Mouse (Mus musculus): ENCODE measurements around the gene Olfr1324. TPM values are rescaled to one million over a fixed set of nuclear protein-coding genes. Genes with fewer than 3 reads are reported as not detected.

The Olfr1324 gene
- not detected in 2 replicates for polyA plus RNA-seq (2012; rRNA removed; ENCODE audit: low replicate concordance)

DNA sequence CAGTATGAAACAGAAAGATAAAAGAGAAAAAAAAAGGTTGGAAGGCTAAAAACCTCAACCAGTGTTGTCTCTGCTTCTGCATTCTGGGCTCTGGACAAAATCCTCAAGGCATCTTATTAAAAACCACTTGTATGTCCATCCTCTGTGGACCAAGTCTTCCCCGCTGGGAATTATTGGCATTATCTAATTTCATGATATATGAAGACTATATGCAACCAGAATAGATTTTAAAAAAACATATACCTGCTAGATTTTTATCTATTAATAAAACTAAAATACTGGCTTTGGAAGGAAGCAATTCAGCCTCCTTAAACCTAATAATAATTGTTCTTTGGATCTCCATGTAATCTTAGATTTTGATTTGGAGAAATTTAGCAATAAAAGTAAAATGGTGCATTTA is at the start of gene Olfr1324:
Gene Olfr1324 (minus strand): TSS at position 101 of the 400 bp plus-strand sequence.

